Mouse (Mus musculus): Measurements from ENCODE around the gene Als2.

The Als2 gene

GRCm38 (mm10) chr1:59212076-59212779, 24.8 kb downstream of the Als2 start:
- no peak for DNase-seq (ENCODE audit: low spot score in 2 of 2)

- DNase-seq (ENCODE audit: low spot score in 2 of 2) = no peak
Observed at GRCm38 (mm10) chr1:59211651-59212050, 25.4 kb downstream of the Als2 start.

- DNase-seq (ENCODE audit: low spot score in 2 of 2) = no peak
Observed at GRCm38 (mm10) chr1:59208331-59208730, 28.7 kb downstream of the Als2 start.

DNA sequence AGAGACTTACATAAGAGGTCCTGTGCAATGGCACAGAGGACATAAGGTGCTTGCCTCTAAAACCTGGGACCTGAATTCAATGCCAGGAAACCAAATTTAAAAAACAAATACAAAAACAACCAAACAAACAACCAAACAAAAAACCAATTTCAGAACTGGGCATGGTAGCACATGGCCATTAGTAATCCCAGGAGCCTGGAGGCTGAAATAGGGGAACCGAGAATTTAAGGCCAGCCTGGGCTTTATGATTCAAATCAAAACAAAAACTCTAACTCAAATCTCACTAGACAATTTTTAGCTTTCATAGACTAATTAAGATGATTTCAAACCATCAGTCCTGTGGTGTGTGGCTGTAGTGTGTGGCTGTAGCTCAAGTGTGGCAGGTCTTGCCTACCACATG, 32.5 kb downstream of the Als2 start:
- DNase-seq (ENCODE audit: low spot score in 2 of 2) = no peak

DNA sequence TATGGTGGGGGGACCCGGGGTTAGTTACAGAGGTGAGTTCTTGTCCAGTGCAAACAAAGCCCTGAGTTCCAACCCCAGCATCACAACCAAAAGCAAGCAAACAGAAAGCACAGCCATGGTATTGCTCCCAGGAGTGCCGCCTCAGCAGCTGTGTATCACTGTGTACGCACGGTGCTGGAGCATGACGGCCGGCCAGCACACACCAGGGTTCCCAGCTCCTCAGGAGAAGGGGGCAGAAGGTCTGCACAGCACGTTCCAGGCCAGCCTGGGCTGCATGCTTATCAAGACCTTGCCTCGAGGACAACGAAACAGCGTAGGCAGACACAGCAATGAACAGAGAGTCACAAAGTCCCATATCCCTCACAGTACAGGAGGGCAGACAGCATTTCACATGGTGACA, 34.7 kb downstream of the Als2 start:
- DNase-seq (ENCODE audit: low spot score in 2 of 2) = no peak

GRCm38 (mm10) chr1:59201561-59201960, 35.5 kb downstream of the Als2 start:
- no peak for DNase-seq (ENCODE audit: low spot score in 2 of 2)

- no peak for DNase-seq (ENCODE audit: low spot score in 2 of 2)
Observed at GRCm38 (mm10) chr1:59200960-59201359, 36.1 kb downstream of the Als2 start.

DNA sequence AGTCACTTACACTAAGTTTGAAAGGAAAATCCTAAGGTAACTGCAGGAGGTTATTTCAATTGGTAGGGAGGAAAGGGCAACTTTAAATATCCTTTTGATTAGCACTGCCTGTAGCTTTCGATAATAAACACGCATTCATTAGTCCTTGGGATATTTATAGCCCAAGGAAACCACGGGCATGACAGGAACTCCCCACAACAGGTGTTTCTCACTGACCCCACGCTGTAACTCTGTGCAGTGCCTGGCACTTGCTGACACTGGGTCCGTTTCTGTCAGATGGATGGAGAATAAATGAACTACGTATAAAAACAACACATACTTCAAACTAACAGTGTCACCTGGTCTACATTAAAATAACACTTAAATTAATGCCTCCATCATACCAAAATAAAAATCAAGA, 42.1 kb downstream of the Als2 start:
- DNase-seq (ENCODE audit: low spot score in 2 of 2) = no peak

DNA sequence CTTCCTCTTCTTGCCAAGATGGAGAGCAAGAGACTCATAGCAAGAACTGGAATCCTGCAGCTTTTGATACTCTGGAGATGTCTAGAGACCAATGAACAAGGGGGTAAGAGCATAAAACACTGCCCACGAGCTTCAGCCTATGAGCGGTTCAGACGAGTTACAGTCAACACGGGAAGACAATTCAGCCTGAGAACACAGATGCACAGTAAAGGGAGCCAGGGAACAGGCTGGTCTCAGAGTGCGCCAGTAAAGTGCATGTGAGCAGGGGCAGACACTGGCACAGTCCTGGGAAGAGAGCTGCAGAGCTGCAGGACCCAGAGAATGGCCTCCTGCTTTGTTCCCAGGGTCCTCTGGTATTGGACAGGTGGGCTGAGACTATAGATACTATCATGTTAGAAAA, 49.2 kb downstream of the Als2 start:
- no peak for DNase-seq (ENCODE audit: low spot score in 2 of 2)

- no peak for DNase-seq (ENCODE audit: low spot score in 2 of 2)
Observed at GRCm38 (mm10) chr1:59186317-59186716, 50.7 kb downstream of the Als2 start.

DNA sequence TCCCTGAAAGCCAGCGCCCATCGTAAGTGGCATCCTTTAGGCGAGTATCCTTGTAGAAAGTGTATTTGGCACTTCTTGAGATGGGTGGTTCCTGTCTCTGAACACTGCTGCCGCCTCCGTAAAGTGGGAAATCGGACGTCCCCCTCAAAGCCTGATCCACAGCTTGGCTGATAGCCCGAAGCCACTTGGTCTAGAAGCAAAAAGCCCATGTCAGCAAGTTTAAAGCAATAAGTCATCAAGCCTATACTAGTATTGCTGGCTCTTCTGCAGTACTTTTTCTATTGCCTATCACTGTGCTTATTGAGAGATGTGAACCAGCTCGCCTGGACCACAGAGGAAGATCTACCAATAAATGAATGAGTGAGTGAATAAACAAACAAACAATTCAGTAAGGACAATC, 51.6 kb downstream of the Als2 start:
- no peak for DNase-seq (ENCODE audit: low spot score in 2 of 2)

GRCm38 (mm10) chr1:59183045-59183444, 54.0 kb downstream of the Als2 start:
- DNase-seq (ENCODE audit: low spot score in 2 of 2) = no peak

DNA sequence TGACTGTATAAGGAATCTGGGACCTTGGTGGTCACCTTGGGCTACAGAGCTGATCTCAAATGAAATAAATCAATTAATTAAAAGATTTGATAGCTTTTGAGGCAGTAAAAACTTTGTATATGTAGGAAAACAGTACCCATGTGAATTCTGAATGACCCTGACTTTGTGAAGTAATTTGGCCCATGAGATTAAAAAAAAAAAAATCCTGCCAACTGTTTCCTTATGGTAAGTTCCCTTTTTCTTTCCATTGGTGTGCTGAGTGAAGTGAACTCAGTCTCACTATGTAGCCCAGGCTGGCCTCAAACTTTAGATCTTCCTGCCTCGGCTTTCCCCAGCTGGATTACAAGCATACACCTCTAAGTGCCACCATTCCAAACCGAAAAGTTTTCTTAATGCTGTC, 54.7 kb downstream of the Als2 start:
- DNase-seq (ENCODE audit: low spot score in 2 of 2) = no peak

DNA sequence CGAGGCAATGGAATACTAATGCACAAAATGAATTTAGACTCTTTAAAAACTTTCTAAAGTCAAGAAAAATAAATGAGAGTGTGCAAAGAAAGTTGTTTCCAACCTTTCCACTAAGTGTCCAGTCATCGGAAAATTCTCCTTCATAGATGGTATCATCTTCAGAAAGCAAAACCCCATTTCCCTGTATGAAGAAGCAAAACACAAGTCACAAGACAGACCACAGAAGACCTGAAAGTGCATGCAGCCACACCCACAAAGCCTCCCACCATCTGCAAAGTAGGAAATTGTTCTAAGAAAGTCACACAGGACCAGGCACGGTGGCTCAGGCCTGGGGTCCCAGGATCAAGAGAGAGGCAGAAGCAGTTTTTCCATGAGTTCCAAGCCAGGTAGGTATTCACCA, 57.0 kb downstream of the Als2 start:
- DNase-seq (ENCODE audit: low spot score in 2 of 2) = no peak

- no peak for DNase-seq (ENCODE audit: low spot score in 2 of 2)
Observed at GRCm38 (mm10) chr1:59178401-59178800, 58.6 kb downstream of the Als2 start.

DNA sequence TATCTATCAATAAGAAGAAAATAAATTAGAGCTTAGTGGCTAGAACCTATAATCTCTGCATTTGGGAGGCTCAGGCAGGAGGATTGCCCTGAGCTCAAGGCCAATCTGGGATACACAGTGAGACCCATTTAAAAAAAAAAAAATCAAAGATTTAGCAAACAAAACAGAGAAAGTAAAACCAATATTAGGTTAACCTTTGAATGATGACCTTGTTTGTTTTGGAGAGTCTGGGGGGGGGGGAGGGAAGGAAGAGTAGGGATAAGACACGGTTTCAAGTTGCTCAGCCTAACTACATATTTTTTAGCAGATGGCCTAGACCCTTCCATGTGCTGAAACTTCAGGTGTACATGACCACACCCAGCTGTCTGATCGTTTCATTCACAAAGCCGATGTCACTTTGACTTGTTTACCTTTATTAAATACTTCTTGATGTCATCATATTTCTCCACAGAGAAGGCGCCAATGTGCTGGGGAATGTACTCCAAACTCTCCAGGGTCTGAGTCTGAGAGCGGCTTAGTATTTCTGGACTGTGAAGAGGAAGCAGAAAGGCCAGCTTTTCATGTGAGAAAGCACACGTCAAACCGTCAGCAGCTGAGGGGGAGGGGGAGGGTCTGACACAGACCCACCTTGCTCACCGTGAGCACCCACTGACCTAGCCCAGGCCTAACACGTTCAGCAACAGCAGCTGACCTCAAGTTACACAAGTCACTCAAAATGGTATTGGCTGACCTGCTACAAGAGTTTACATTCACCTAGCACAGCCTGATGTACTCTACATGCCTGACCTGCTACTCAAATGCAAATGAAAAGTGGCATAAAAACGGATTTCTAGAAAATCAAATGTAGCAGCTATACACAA, 62.3 kb downstream of the Als2 start:
- DNase-seq (ENCODE audit: low spot score in 2 of 2) = no peak

GRCm38 (mm10) chr1:59173023-59173422, 64.0 kb downstream of the Als2 start:
- DNase-seq (ENCODE audit: low spot score in 2 of 2) = no peak

DNA sequence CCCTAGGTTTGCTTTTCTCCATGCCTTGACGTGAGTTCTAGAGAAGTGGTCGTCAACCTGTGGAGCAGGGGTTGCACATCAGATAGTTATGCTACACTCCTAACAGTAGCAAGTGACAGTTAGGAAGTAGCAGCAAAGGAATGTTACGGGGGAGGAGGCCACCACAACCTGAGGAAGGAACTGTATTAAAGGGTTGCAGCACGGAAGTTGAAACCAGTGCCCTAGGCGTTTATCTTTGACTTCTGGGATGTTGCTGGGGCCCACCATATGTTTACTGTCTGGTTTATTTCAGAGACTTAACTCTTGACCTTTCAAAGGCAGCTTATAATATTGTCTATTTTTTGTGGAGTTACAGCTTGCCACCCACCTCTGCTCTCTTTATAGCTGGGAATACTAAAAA, 65.2 kb downstream of the Als2 start:
- DNase-seq (ENCODE audit: low spot score in 2 of 2) = no peak

DNA sequence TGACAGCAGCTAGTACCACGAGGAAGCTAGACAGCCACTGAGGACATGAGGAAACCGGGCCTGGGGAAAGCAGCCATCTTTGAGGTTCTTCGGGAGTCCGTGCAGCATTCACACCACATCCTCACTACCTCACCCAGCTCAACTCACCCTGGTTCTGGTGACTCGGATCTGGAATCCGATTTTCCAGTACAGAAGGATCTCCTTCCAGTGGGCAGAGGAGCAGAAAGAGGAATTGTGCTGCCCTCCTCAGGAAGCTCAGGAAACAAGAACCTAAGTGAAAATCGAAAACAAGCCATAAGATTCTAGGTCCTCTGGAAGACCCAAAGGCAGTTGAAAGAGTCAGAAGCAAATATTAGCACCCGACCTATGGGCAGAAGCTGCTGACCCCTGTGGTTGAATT, 66.7 kb downstream of the Als2 start:
- DNase-seq (ENCODE audit: low spot score in 2 of 2) = no peak

DNA sequence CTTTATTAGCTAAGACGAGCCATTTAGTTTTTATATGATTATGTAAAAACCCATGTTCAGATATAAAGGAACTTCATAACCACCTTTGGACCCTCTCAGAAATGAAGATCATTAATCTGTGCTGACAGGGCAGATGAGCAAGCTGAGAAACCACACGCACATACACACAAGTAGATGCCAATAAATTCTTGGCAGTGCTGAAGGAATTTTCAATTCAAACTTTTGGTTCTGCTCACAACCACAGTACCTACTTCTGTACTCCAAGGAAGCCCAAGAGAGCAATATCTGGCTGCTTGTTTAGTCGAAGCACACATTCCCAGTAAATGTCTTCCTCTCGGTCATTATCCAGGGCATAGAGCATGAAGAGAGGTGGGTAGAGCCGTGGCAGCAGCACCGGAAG, 67.4 kb downstream of the Als2 start:
- DNase-seq (ENCODE audit: low spot score in 2 of 2) = no peak

DNA sequence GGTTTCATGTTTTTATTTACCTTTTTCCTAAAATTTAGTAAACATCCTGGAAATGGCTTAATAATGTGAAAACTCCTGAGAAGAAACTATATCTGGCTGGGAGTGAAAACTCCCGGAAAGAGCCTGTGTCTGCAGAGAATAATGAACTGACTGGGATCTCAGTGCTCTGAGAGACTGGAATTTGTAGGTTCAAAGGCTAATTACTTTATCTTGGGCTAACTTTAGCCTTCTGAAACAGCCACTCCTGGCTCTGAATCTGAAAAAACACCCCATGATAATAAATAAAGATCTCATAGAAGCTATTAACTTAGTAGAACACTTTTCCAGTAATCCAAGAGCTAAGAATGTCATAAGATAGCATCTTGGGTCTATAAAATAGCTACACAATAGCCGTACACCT, 68.5 kb downstream of the Als2 start:
- DNase-seq (ENCODE audit: low spot score in 2 of 2) = no peak

DNA sequence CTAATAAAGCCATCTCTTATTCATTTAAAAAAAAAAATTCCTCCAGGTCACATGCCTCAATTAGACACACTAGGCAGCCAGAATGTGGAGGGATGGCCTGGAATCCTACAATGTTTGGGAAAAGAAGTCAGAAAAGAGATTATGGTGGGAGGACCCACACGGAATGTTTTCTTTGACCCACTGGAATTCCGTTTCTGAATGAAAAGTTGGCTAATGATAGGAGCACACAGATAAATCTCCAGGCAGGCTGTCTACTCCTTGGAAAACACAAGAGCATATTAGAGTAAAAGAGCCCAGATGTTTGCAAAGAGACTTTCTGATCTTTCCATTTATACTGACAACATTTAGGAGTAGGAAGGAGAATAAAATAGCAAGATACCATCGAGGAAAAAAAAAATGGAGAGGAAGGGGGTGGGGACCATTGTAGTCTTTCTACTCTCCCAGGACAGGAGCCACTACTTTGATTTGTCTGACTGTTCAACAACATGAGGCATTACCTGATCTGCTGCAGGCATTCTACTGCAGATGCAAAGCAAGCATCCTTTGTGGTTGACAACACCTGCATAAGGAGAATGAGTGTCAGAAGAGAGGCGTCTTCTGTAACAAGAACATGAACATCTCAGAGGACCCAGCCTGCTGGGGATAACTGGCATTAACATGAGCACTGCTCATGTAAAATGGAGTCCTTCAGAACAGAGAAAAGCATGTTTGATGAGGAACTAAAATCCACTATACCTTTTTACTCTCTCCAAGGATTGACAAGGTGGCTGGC, 69.2 kb downstream of the Als2 start:
- DNase-seq (ENCODE audit: low spot score in 2 of 2) = no peak
